Mouse (Mus musculus): ENCODE data around the gene Hspg2. TPM values are rescaled to one million over a fixed set of nuclear protein-coding genes. Genes with fewer than 3 reads are reported as not detected.
A peak's percentile ranks its signal among the peaks of the same experiment; 100 is the strongest.

Hspg2 gene
- polyA plus RNA-seq, 1 experiment from 2014 or later = 58.1 TPM

DNA sequence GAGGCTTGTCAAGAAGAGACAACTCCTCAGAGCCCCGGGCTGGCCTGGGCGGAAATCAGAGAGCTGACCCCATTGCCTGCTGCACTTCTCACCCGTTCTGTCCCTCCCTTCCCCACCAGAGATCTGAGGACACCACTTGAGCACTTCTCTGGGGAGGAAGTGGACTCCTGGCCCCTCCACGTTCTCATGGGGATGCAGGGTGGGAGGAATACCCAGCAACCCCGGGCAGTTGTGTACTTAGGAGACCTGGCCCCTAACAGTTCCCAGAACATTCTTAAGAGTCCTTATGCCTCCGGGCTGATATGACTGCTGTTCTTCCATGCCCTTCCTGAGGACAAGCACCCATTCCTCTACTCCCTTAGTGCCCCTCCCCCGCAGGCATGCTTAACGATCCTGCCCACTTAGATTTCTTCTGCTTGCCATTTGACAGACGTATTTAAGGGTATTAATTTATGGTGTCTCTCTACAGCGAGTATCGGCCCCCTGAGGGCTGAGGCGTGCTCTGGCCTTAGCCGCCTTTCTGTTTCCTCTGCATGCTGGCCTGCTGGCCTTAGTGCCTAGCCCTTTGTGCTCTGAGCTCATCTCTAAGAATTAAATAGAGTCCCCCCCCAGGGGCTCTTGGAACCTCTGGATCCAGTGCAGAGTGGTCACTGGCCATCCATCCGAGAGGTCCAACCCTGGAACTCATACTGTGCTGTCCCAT lies 16.8 kb downstream of the Hspg2 start:
- DNase-seq = peak; percentile 58
- H3K27me3 ChIP-seq (ENCODE audit: insufficient read depth, low read length) = no peaks in the 10 kb centered on the region
- 31% methylated on average over 14 of the region's 14 CpGs for WGBS
- no peak for TF ChIP-seq CTCF (IDR thresholded peaks at IDR 0.05; ENCODE audit: low read depth)
- peaks cover 76% of the 10 kb centered on the region for H3K4me1 ChIP-seq (ENCODE audit: insufficient read depth)
- no peak overlapping the region for H3K4me3 ChIP-seq (ENCODE audit: low read depth, low read length)
- peak overlapping the region; percentile 24 for H3K9ac ChIP-seq
- peak overlapping the region; percentile 92 for H3K27ac ChIP-seq (ENCODE audit: low read depth)
- H3K4me2 ChIP-seq = peak overlapping the region; percentile 25; the same call in 1 of the 2 replicates
- H3K36me3 ChIP-seq (ENCODE audit: insufficient read depth) = no peaks in the 10 kb centered on the region
- no peaks in the 10 kb centered on the region for H3K9me3 ChIP-seq (ENCODE audit: low read depth, low read length)
- no peak for ATAC-seq (ENCODE audit: insufficient read depth)

DNA sequence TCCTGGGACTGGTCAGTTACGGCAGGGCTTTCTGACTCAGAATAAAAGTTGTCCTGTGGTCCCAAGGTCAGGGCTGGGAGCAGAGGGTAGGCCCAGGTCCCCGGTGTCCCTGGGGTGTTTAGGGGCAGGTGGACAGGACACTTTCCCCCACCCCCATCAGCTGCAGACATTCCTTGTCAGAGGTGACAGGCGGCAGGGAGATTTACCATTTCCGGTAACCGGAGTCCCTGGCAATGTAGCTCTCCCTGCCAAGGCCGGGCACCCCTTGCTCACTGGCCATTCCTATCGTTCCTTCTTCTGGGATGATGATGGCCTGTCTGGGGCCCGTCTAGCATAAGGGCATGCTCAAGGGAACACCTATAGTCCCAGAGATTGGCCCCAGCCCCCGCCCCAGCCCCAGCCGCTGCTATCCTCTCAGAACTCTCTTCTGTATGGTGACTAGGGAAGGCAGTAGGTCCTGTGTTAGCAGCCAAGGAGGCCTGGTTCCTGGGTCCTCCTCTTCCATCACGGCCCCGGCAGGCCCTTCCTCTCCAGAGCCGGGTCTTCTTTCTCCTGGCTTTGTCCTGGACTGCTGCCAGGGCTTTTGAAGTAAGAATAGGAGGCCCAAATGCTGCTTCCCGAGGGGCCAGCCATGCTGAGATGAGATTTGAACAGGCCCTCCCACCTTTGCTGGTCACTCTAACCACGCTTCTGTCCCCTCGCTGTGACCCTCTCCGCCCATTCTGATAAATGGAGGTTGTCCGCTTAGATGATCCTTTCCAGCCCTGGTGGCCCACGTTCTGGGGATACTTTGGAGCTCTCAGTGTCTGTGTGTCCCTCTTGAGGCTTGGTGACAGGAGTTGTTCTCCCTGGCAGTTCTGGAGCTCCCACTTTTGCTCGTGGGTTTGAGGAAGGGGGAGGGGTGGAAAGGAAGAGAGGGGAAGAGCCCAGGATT lies 17.8 kb downstream of the Hspg2 start:
- H3K4me3 ChIP-seq (ENCODE audit: low read depth, low read length) = no peak overlapping the region
- H3K4me1 ChIP-seq (ENCODE audit: insufficient read depth) = peaks cover 70% of the 10 kb centered on the region
- peak overlapping the region; percentile 24 for H3K9ac ChIP-seq
- H3K27ac ChIP-seq (ENCODE audit: low read depth) = peak overlapping the region; percentile 92
- no peaks in the 10 kb centered on the region for H3K27me3 ChIP-seq (ENCODE audit: insufficient read depth, low read length)
- H3K36me3 ChIP-seq (ENCODE audit: insufficient read depth) = no peaks in the 10 kb centered on the region
- peak; percentile 82 for DNase-seq
- H3K9me3 ChIP-seq (ENCODE audit: low read depth, low read length) = no peaks in the 10 kb centered on the region
- 22% methylated on average over 20 of the region's 20 CpGs for WGBS
- no peak for TF ChIP-seq CTCF (IDR thresholded peaks at IDR 0.05; ENCODE audit: low read depth)
- peak overlapping the region; percentile 25 for H3K4me2 ChIP-seq
- peak; percentile 4; the same call in 1 of the 2 replicates for ATAC-seq (ENCODE audit: insufficient read depth)

DNA sequence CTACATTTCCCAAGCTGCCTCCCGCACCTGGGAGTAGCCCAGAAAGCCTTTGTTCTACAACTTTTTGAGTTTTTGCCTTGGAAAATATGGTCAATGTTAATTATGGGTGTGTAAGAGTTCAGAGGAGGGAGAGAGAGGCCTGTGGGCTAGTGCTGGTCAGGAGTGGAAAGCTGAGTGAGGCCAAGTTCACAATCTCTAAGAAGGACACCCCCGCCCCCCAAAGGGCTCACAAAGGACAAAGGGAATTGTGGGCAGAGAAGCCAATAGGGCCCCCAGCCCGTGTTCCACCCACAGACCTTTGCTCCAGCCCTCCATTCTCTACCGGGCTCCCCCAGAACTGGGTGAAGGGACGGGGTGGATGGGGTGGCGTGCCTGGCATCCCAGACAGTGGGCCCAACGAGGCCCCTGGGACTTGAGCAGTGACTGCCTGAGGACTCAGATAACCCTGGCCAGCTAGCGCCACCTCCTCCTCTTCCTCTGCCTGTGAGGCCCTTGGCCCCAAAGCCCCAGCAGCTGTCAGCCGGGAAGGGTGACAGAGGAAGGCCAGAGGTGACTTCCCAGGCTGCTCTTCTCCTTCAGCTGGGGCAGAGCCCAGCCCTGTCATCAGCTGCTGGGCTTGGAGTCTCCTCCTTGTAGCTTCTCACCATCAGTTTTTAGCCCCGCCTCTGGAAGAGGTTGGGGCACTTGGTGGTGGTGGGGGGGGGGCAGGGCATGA lies 18.9 kb downstream of the Hspg2 start:
- peak; percentile 64 for ATAC-seq (ENCODE audit: insufficient read depth)
- peak overlapping the region; percentile 44 for H3K4me2 ChIP-seq
- no peak overlapping the region; the same call in 1 of the 2 replicates for H3K9ac ChIP-seq

DNA sequence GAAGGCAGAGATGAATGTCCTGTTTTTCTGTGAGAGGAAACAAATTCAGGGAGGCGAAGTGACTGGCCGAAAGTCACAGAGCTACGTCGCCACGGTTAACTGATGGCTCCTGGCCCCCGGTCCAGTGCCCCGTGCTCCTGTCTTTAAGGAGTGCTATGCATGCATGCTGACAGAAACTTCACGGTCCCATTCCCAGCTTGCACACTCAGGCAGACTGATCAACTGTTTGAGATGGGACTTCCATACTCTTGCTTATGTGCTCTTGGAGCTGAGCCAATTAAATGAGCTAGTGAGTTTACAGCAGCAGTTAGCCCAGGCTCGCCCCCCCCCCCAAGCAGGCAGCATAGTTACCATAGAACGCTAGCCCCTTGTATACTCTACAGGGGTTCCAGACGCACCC lies 19.5 kb downstream of the Hspg2 start:
- H3K4me3 ChIP-seq (ENCODE audit: low read depth, low read length) = no peak overlapping the region
- no peaks in the 10 kb centered on the region for H3K9me3 ChIP-seq (ENCODE audit: low read depth, low read length)
- H3K4me1 ChIP-seq (ENCODE audit: insufficient read depth) = peaks cover 63% of the 10 kb centered on the region
- no peaks in the 10 kb centered on the region for H3K27me3 ChIP-seq (ENCODE audit: insufficient read depth, low read length)
- peak overlapping the region; percentile 44 for H3K4me2 ChIP-seq
- no peaks in the 10 kb centered on the region for H3K36me3 ChIP-seq (ENCODE audit: insufficient read depth)
- WGBS = 16% methylated on average over 11 of the region's 11 CpGs
- H3K9ac ChIP-seq = no peak overlapping the region; the same call in 1 of the 2 replicates
- TF ChIP-seq CTCF (IDR thresholded peaks at IDR 0.05; ENCODE audit: low read depth) = no peak
- peak; percentile 84 for DNase-seq
- peak overlapping the region; percentile 92 for H3K27ac ChIP-seq (ENCODE audit: low read depth)
- ATAC-seq (ENCODE audit: insufficient read depth) = peak; percentile 46; the same call in 1 of the 2 replicates

More for the DNA sequence above, 18.9 kb downstream of the Hspg2 start:
- H3K9me3 ChIP-seq (ENCODE audit: low read depth, low read length) = no peaks in the 10 kb centered on the region
- H3K36me3 ChIP-seq (ENCODE audit: insufficient read depth) = no peaks in the 10 kb centered on the region
- TF ChIP-seq CTCF (IDR thresholded peaks at IDR 0.05; ENCODE audit: low read depth) = no peak
- peaks cover 63% of the 10 kb centered on the region for H3K4me1 ChIP-seq (ENCODE audit: insufficient read depth)
- whole genome bisulfite sequencing = 28% methylated on average over 10 of the region's 10 CpGs
- H3K27me3 ChIP-seq (ENCODE audit: insufficient read depth, low read length) = no peaks in the 10 kb centered on the region
- peak; percentile 85 for DNase-seq
- H3K27ac ChIP-seq (ENCODE audit: low read depth) = peak overlapping the region; percentile 92
- H3K4me3 ChIP-seq (ENCODE audit: low read depth, low read length) = no peak overlapping the region

DNA sequence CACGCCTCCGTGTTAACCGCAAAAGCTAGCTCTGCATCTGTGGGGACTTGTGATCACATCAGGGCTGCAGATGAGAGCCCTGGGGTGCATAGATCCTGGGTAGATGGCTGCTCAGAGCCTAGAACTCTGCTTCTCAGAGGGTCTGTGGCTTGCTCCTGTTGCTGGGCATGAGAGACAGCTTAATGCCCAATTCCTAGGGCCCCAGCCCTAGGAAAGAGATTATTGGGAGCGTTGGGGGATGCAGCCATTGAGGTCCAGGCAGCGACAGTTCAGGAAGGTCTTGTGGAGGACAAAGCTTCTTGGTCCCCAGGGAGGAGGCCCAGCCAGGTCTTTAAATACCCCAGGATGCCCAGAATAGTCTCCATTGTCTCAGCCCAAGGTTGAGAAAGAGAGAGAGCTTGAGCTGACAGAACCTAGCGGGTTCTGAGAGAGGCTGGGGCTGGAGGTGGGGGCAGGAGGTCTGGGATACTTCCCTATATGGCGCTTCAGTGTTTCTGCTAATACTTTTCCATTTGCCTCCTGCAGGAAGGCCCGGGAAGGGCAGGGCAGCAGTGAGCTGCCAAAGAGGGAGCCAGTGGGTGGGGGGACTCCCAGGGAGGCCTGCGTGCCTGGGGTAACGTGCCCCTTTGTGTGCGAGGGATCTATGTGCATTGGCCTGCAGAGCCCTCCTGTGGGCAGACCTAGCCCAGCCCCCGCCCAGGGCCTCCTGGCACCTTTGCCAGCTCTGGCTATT lies 20.2 kb downstream of the Hspg2 start:
- peak; percentile 75 for TF ChIP-seq CTCF (IDR thresholded peaks at IDR 0.05; ENCODE audit: low read depth)
- peak overlapping the region; percentile 92 for H3K27ac ChIP-seq (ENCODE audit: low read depth)
- ATAC-seq (ENCODE audit: insufficient read depth) (peak; percentile 54), DNase-seq (peak; percentile 80)
- peak overlapping the region; percentile 44 for H3K4me2 ChIP-seq
- no peaks in the 10 kb centered on the region for H3K27me3 ChIP-seq (ENCODE audit: insufficient read depth, low read length)
- H3K4me3 ChIP-seq (ENCODE audit: low read depth, low read length) = no peak overlapping the region
- no peaks in the 10 kb centered on the region for H3K36me3 ChIP-seq (ENCODE audit: insufficient read depth)
- H3K9ac ChIP-seq = peak overlapping the region; percentile 14
- WGBS = 12% methylated on average over 12 of the region's 12 CpGs
- H3K9me3 ChIP-seq (ENCODE audit: low read depth, low read length) = no peaks in the 10 kb centered on the region
- H3K4me1 ChIP-seq (ENCODE audit: insufficient read depth) = peaks cover 59% of the 10 kb centered on the region

DNA sequence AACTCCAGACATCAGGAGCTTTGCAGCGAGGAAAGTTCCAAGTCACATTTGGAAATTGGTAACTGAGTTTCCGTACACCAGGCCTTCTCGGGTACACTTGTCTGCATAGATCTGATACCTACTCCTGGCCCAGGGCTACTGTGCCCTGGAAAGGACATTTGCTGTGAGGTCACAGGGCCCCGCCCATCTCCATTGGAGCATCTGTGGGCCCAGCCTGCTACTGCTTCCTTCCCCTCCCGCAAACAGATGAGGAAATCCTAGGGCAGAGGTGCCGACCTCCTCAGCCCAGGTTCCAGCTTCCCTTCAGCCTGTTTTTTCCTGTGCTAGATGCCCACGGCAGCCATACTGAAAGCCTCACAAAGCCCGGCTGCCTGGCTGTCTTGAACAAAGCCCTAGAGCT lies 21.4 kb downstream of the Hspg2 start:
- TF ChIP-seq CTCF (IDR thresholded peaks at IDR 0.05; ENCODE audit: low read depth) = no peak
- Histone ChIP-seq H3K36me3 (ENCODE audit: insufficient read depth) (no peaks in the 10 kb centered on the region), H3K27ac (ENCODE audit: low read depth) (peak overlapping the region; percentile 92), H3K4me1 (ENCODE audit: insufficient read depth) (peaks cover 55% of the 10 kb centered on the region), H3K9me3 (ENCODE audit: low read depth, low read length) (no peaks in the 10 kb centered on the region), H3K4me3 (ENCODE audit: low read depth, low read length) (no peak overlapping the region), H3K27me3 (ENCODE audit: insufficient read depth, low read length) (no peaks in the 10 kb centered on the region), H3K9ac (no peak overlapping the region), H3K4me2 (no peak overlapping the region)
- no peak for DNase-seq
- ATAC-seq (ENCODE audit: insufficient read depth) = no peak
- 51% methylated on average over 8 of the region's 8 CpGs for WGBS
